Mouse (Mus musculus) lung, postnatal 0 days (tissue): ENCODE results near the gene Cab39l.

Source experiments
- CTCF ChIP-seq: IDR thresholded peaks from 2 replicates; pipeline ENCODE4 v1.5.1; 2016; ENCODE audit warnings: antibody characterized with exemption, mild to moderate bottlenecking
- EP300 ChIP-seq: IDR thresholded peaks from 2 replicates; pipeline ENCODE4 v1.6.1; 2016; ENCODE audit warnings: antibody characterized with exemption, mild to moderate bottlenecking, control low read depth

- TF ChIP-seq EP300 (no peak), CTCF (no peak)
Measured at GRCm38 (mm10) chr14:59447981-59448380, 7.2 kb downstream of the Cab39l start.
